Mouse (Mus musculus) 3134 (cell line): ENCODE data around the gene Dpf1.

ENCODE experiments used
- DNase-seq: peaks from one replicate; pipeline ENCODE4 v3.0.0-alpha.2; 2011; ENCODE audit warnings: low spot score; ENCODE audit not compliant: insufficient read length; ENCODE audit errors: extremely low read depth

Gene Dpf1

GRCm38 (mm10) chr7:29338351-29338919 lies 34.7 kb downstream of the Dpf1 start:
- DNase-seq = no peak

GRCm38 (mm10) chr7:29338984-29339679 lies 35.4 kb downstream of the Dpf1 start:
- no peak for DNase-seq

GRCm38 (mm10) chr7:29340247-29340646 lies 36.5 kb downstream of the Dpf1 start:
- DNase-seq = no peak

GRCm38 (mm10) chr7:29340838-29341237 lies 37.1 kb downstream of the Dpf1 start:
- DNase-seq = no peak

GRCm38 (mm10) chr7:29341722-29342121 lies 38.0 kb downstream of the Dpf1 start:
- DNase-seq = no peak

GRCm38 (mm10) chr7:29342489-29343092 lies 38.8 kb downstream of the Dpf1 start:
- no peak for DNase-seq

GRCm38 (mm10) chr7:29343746-29344145 lies 40.0 kb downstream of the Dpf1 start:
- DNase-seq = no peak

- DNase-seq = no peak
Observed at GRCm38 (mm10) chr7:29345534-29345933, 41.8 kb downstream of the Dpf1 start.

- no peak for DNase-seq
Observed at GRCm38 (mm10) chr7:29346212-29346611, 42.5 kb downstream of the Dpf1 start.

GRCm38 (mm10) chr7:29350489-29350888 lies 46.7 kb downstream of the Dpf1 start:
- peak; percentile 86 for DNase-seq

GRCm38 (mm10) chr7:29352246-29352645 lies 48.5 kb downstream of the Dpf1 start:
- DNase-seq = no peak

- DNase-seq = no peak
Observed at GRCm38 (mm10) chr7:29354161-29354560, 50.4 kb downstream of the Dpf1 start.

GRCm38 (mm10) chr7:29355406-29355805 lies 51.7 kb downstream of the Dpf1 start:
- no peak for DNase-seq

- DNase-seq = no peak
Observed at GRCm38 (mm10) chr7:29361497-29361896, 57.7 kb downstream of the Dpf1 start.

GRCm38 (mm10) chr7:29364052-29364451 lies 60.3 kb downstream of the Dpf1 start:
- DNase-seq = no peak

- DNase-seq = no peak
Observed at GRCm38 (mm10) chr7:29367166-29368003, 63.6 kb downstream of the Dpf1 start.
